Mouse (Mus musculus) MEL-GATA-1-ER (cell line): Measurements from ENCODE around the gene Lypd8.

Source experiments
- DNase-seq: peaks from one replicate; pipeline ENCODE4 v3.0.0-alpha.2; 2012; ENCODE audit warnings: low read depth; ENCODE audit errors: extremely low read depth

Gene Lypd8

GRCm38 (mm10) chr11:58382471-58382870 lies 3.6 kb downstream of the Lypd8 start:
- DNase-seq: no peak

DNA sequence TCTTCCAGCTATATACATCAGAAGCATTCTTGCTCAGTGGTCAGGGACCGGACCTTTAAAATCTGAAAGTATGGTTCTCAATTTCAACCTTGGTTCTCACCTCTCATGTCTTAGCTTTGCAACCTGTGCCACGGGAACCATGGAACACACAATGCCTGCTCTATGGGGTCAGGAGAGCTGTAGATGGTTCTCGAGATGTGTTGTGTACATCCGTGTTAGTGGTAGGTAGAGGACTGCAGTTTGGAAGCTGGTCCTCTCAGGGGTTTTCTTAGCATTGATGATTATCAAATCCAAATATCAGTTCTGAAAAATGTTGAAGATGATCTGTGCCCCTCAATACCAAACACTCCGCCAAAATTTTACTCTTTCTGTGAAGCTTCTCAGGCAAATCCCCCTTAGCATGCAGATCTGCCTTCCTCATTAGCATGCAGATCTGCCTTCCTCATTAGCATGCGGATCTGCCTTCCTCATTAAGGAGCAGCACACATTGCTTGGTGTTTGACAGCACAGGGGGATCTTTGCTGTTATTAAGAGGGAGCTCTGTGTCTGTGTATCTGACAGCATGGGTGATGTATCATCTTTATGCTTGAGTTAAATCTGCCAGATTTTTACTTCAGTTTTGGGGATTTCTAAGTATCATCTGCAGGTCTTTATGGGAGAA lies 21.3 kb downstream of the Lypd8 start:
- no peak for DNase-seq

GRCm38 (mm10) chr11:58400655-58401054 lies 21.8 kb downstream of the Lypd8 start:
- no peak for DNase-seq

GRCm38 (mm10) chr11:58408066-58408465 lies 29.2 kb downstream of the Lypd8 start:
- no peak for DNase-seq

DNA sequence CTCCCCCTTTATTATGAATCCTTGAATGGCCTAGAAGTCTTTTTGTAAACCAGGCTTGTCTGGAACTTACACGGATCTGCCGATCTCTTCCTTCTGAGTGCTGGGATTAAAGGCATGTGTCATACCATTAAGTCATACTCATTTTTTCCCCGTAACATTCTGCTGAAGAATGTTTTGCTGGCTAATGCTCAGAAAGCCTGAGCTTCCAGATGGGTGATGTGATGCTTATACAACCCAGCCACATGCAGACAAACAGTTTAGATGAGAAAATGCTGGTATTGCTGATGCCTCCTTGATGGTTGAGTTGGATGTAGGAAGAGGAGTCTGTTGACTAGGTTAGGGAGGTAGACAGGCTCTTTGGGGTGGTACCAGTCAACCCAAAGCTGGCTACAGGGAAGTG lies 39.5 kb downstream of the Lypd8 start:
- no peak for DNase-seq

GRCm38 (mm10) chr11:58420815-58421214 lies 42.0 kb downstream of the Lypd8 start, which contains the start of gene 1810065E05Rik:
TSS of gene 1810065E05Rik (plus strand) at chr11:58421111.
- DNase-seq: no peak

GRCm38 (mm10) chr11:58432259-58432658 lies 53.4 kb downstream of the Lypd8 start, which contains the start of gene Gm12253:
TSS of gene Gm12253 (plus strand) at chr11:58432559.
- DNase-seq: no peak

DNA sequence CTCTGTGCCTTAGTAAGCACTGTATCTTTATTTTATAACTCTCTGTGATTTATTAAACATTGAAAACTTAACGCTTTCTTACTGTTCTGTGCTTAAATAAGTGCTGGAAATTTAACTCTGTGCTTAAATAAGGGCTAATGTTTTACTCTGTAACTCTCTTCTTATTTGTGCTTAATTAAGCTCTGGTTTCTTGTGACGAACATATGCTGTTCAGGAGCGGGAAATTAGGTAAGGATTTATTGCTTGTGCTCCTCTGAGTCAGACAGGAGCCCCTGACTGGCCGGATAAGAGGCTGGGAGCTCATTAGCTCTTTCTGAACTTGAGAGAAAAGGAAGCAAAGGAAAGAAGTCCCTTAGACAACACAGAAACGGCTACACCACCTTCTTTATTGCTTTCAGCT lies 59.0 kb downstream of the Lypd8 start:
- DNase-seq: no peak
